In the genomic region with DNA sequence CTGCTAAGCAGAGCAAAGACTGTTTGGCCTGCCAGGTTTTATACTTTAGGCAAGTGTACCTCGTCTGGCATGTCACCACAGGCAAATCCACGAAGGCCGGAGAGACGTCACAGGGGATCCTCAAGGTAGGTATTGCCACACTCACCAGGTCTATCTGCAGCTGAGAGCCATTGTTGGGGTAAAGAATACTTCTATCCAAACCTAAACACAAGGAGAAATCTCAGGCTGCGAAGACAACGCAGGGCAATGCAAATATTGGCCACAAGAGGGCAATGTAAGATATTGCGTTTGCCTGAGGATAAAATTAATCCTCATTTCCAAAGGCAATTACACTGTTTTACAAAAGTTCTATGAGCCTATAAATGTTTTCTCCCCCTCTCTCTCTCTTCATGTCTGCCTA, we compare ENCODE assay signal across 9 mouse cellular contexts. TPM values are rescaled to one million over a fixed set of nuclear protein-coding genes. Genes with fewer than 3 reads are reported as not detected.
DNase-seq lines count a peak whose midpoint lies in the region; ATAC-seq and TF ChIP-seq lines count a peak whose summit lies in the region.
"Had no signal": no experiment of that assay in that cellular context is flagged by ENCODE, and none has a peak within 500 bp of the region (broad histone marks: within the 10 kb centered on the region; RNA-seq: fewer than 3 reads in every experiment).

No protein-coding gene starts in this region.

- intact Hi-C loops in left cerebral cortex, adult 2 months (cut with DNase I), result loop anchor here (1.0 to 5.0 kb wide), 2 partner anchors 189 to 280 kb away; a partner anchor contains a TSS

- WGBS in liver, adult 2 months, result 35% methylated on average over 7 of the region's 7 CpGs
- WGBS in liver, embryonic 11.5 days, result 25% methylated on average over 7 of the region's 7 CpGs
- 33% methylated on average over 7 of the region's 7 CpGs for WGBS in neural tube, embryonic 11.5 days

- H3K4me2 ChIP-seq in liver, embryonic 11.5 days, result no peak overlapping the region
- H3K4me2 ChIP-seq in neural tube, embryonic 11.5 days (ENCODE audit: low read depth), result no peak overlapping the region

- no peaks in the 10 kb centered on the region for H3K9me3 ChIP-seq in liver, embryonic 11.5 days (ENCODE audit: control insufficient read depth, low read length)
- H3K9me3 ChIP-seq in neural tube, embryonic 11.5 days (ENCODE audit: control insufficient read depth, low read length), result no peaks in the 10 kb centered on the region
- H3K9me3 ChIP-seq: megakaryocyte, embryonic 14.5 days had no signal

- peaks cover 4% of the 10 kb centered on the region; the same call in 1 of the 2 replicates for H3K36me3 ChIP-seq in liver, adult 2 months (ENCODE audit: control insufficient read depth, insufficient read depth, low read length)
- no peaks in the 10 kb centered on the region for H3K36me3 ChIP-seq in liver, embryonic 11.5 days (ENCODE audit: control insufficient read depth, insufficient read depth, low read length)
- H3K36me3 ChIP-seq in neural tube, embryonic 11.5 days (ENCODE audit: control insufficient read depth, insufficient read depth, low read length), result no peaks in the 10 kb centered on the region

- peak; percentile 45 for TF ChIP-seq CTCF in liver, adult 2 months (IDR thresholded peaks at IDR 0.05; ENCODE audit: low read depth, low read length)
- peak; percentile 87 for TF ChIP-seq CTCF in left cerebral cortex, adult 2 months (IDR thresholded peaks at IDR 0.05)

- no peak overlapping the region for H3K4me3 ChIP-seq in liver, adult 2 months (ENCODE audit: insufficient read depth, low read depth, low read length)
- H3K4me3 ChIP-seq in liver, embryonic 11.5 days (ENCODE audit: low read depth, low read length), result no peak overlapping the region
- H3K4me3 ChIP-seq in left cerebral cortex, adult 2 months, result no peak overlapping the region
- no peak overlapping the region for H3K4me3 ChIP-seq in neural tube, embryonic 11.5 days (ENCODE audit: low read depth, low read length)
- H3K4me3 ChIP-seq: megakaryocyte, embryonic 14.5 days had no signal

- DNase-seq in liver, adult 2 months (ENCODE audit: extremely low read depth, low read depth, low spot score), result peak; percentile 29
- DNase-seq in liver, embryonic 11.5 days (ENCODE audit: low spot score), result no peak
- DNase-seq in Muller cell, postnatal 12 days (ENCODE audit: inconsistent ontology term), result peak; percentile 9
- DNase-seq in cerebellum, adult 9-11 months, result peak; percentile 4
- DNase-seq in frontal cortex, postnatal 10 days (ENCODE audit: low spot score in 2 of 2), result peak; percentile 8 to 25
- peak; percentile 36 to 54 for DNase-seq in left cerebral cortex, adult 2 months (ENCODE audit: extremely low spot score in 1 of 2, low spot score in 2 of 2)
- peak; percentile 51 for DNase-seq in neural tube, embryonic 11.5 days (ENCODE audit: low spot score)
- no peak for DNase-seq in thymus, adult 18-20 months

- no peak overlapping the region for H3K9ac ChIP-seq in liver, adult 2 months (ENCODE audit: low read depth, low read length)
- no peak overlapping the region for H3K9ac ChIP-seq in liver, embryonic 11.5 days (ENCODE audit: low read depth, low read length)
- no peak overlapping the region for H3K9ac ChIP-seq in neural tube, embryonic 11.5 days (ENCODE audit: low read length)

- H3K27ac ChIP-seq in liver, adult 2 months (replicated peaks; ENCODE audit: insufficient read depth, low read depth, low read length), result no peak overlapping the region
- no peak overlapping the region for H3K27ac ChIP-seq in liver, embryonic 11.5 days (ENCODE audit: low read depth, low read length)
- H3K27ac ChIP-seq in left cerebral cortex, adult 2 months, result no peak overlapping the region
- H3K27ac ChIP-seq in neural tube, embryonic 11.5 days (ENCODE audit: low read depth, low read length), result no peak overlapping the region

- ATAC-seq in liver, embryonic 11.5 days (replicated peaks; ENCODE audit: low FRiP score), result no peak
- no peak for ATAC-seq in neural tube, embryonic 11.5 days (ENCODE audit: insufficient read depth, low FRiP score, low TSS enrichment)

- H3K27me3 ChIP-seq in liver, adult 2 months (ENCODE audit: control insufficient read depth, insufficient read depth, low read length), result no peaks in the 10 kb centered on the region
- H3K27me3 ChIP-seq in liver, embryonic 11.5 days (replicated peaks; ENCODE audit: control insufficient read depth, insufficient read depth, low read length), result no peaks in the 10 kb centered on the region
- no peaks in the 10 kb centered on the region for H3K27me3 ChIP-seq in neural tube, embryonic 11.5 days (ENCODE audit: control insufficient read depth, insufficient read depth, low read length)
- H3K27me3 ChIP-seq: megakaryocyte, embryonic 14.5 days had no signal

- no peaks in the 10 kb centered on the region for H3K4me1 ChIP-seq in liver, adult 2 months (ENCODE audit: control insufficient read depth, insufficient read depth, low read length)
- no peaks in the 10 kb centered on the region for H3K4me1 ChIP-seq in liver, embryonic 11.5 days (replicated peaks; ENCODE audit: control insufficient read depth, insufficient read depth, low read length)
- no peaks in the 10 kb centered on the region for H3K4me1 ChIP-seq in neural tube, embryonic 11.5 days (ENCODE audit: control insufficient read depth, insufficient read depth, low read length)
- H3K4me1 ChIP-seq: megakaryocyte, embryonic 14.5 days had no signal

- no peaks in the 10 kb centered on the region; the same call in 1 of the 2 replicates for H3K79me2 ChIP-seq in liver, adult 2 months (ENCODE audit: control insufficient read depth, insufficient read depth, low read length)

- no peak for TF ChIP-seq POLR2A in liver, adult 2 months (IDR thresholded peaks at IDR 0.05; ENCODE audit: extremely low read depth, insufficient read depth, low read length)

RNA-seq across cellular contexts. Expression of a gene that starts 5.2 kb away (rescaled TPM):
- 8.1 and 10.0 TPM in 2 replicates for total RNA-seq in liver, adult 2 months (2014; rRNA removed)
- polyA plus RNA-seq in liver, adult 2 months (2012; rRNA removed), result 0.97 and 1.5 TPM in 2 replicates
- polyA plus RNA-seq in liver, embryonic 11.5 days (2014; fragmentation: Nextera tagmentation; extraction: Ambion mirVana), result 0.26 and 0.37 TPM in 2 replicates
- under 1 TPM in 1 of 2 experiments, not detected in 1; 0.09 TPM for total RNA-seq in left cerebral cortex, adult 2 months (2021)
- 0.04 and 0.05 TPM in 2 replicates for polyA plus RNA-seq in neural tube, embryonic 11.5 days (2014; fragmentation: Nextera tagmentation; extraction: Ambion mirVana)

Comparison
In these comparisons a context has a peak if more than half of its experiments do, and no peak if none do; other contexts are left out.
1. DNase-seq: peak in liver, adult 2 months (single experiment), Muller cell, postnatal 12 days (single experiment), cerebellum, adult 9-11 months (single experiment), frontal cortex, postnatal 10 days (2 of 2), left cerebral cortex, adult 2 months (2 of 2) and neural tube, embryonic 11.5 days (single experiment); none in liver, embryonic 11.5 days (single experiment) and thymus, adult 18-20 months (0 of 2).